Mouse (Mus musculus): Measurements from ENCODE around the gene D330045A20Rik.
"Not testable (repeated sequence)": the region's sequence is repeated elsewhere in the genome, so short reads cannot be mapped to it uniquely, and the experiment has no call there.

D330045A20Rik gene

GRCm38 (mm10) chrX:139578649-139579278 is 98.6 kb downstream of the D330045A20Rik start:
- DNase-seq (ENCODE audit: low read depth) = no peak

DNA sequence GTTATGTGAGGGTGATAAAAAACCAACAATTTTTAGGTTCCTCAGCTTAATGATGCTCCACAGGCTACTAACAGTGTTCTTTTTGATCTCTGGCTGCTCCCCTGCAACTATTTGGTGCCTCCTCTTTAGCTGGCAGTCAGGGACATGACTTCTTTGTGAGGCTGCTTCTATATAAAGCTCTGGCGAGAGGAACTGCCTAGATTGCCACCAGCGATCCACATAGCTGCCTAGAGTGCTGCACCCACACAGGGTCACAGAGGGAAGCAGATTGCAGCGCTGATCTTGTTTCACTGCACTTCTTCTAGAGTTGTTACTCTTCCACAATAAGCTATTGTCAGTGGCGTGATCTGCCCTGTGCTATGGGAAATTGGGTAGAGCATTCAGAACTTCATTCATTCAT is 103.4 kb downstream of the D330045A20Rik start:
- no peak for DNase-seq (ENCODE audit: low read depth)

GRCm38 (mm10) chrX:139586676-139587075 is 106.5 kb downstream of the D330045A20Rik start:
- not testable (repeated sequence) for DNase-seq (ENCODE audit: low read depth)

- DNase-seq (ENCODE audit: low read depth) = no peak
Observed at GRCm38 (mm10) chrX:139596404-139596803, 116.2 kb downstream of the D330045A20Rik start.
